Mouse (Mus musculus): ENCODE measurements around the gene Nudt2. TPM values are rescaled to one million over a fixed set of nuclear protein-coding genes. Genes with fewer than 3 reads are reported as not detected.

Gene Nudt2
- polyA plus RNA-seq, 1 experiment: 4.3 TPM

DNA sequence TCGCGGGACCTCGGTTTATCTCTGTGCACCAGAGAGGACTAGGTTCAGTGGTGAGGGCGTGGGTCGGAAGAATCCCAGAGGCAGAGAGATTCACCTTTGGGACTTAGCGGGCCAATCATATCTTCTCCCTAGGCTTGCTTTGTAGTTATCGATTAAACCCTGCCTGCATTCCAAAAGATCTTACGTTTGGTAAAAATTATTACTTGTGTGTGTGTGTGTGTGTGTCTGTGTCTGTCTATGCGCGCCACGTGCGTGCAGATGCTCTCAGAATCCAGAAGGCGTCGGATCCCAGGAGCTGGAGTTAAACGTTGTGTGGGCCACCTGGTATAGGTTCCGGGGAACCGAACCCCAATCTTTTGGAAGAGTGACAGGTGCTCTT lies 325 bp downstream of the Nudt2 start:
- Histone ChIP-seq H3K36me3 (ENCODE audit: control insufficient read depth, insufficient read depth, low read length) (no peaks in the 10 kb centered on the region), H3K27ac (ENCODE audit: insufficient read depth, low read length) (peak overlapping the region; percentile 55; the same call in 1 of the 2 replicates), H3K4me1 (ENCODE audit: control insufficient read depth, insufficient read depth, insufficient read length) (peaks cover 6% of the 10 kb centered on the region; the same call in 1 of the 2 replicates), H3K27me3 (ENCODE audit: control insufficient read depth, insufficient read depth, low read length) (no peaks in the 10 kb centered on the region), H3K4me3 (ENCODE audit: extremely low read depth, insufficient read depth, insufficient read length) (peak overlapping the region; percentile 86)
- WGBS: 15% methylated on average over 17 of the region's 17 CpGs
- DNase-seq (ENCODE audit: low read depth in 1 of 2, low spot score in 2 of 2): no peak
- TF ChIP-seq CTCF (IDR thresholded peaks at IDR 0.05; ENCODE audit: extremely low read depth, insufficient read depth, insufficient read length, insufficient replicate concordance) (no peak), POLR2A (IDR thresholded peaks at IDR 0.05; ENCODE audit: low read depth, low read length) (no peak)

DNA sequence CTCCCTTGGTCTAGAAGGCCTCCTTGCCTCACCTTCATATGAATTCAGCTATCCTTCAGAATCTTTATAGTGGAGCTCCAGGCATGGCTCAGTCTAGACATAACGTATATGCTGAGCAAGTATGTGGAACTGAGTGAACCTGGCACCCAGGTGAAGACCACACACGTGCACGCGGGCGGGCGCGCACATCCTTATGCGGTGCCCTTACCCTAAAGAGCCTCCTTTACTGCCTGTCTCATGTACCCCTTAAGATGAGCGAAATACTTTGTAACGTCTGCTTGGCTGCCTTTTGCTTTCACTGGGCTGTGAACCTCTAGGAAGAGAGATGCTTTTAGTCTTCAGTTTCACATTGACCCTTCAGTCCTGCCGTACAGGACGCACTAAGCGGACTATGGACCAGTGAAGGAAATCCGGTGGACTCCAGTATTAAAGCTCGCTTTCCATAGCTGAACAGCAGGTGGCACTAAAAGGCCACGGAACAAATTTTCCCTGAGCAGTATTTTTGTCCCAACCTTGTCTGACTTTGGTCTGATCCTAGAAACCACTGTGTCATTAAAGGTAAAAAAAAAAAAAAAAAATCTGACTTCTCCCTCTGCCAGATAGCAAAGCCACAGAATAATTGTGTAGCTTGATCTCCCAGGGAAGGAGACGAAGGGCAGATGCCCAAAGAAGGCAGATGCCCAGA lies 3.6 kb downstream of the Nudt2 start:
- peaks cover 6% of the 10 kb centered on the region; the same call in 1 of the 2 replicates for H3K4me1 ChIP-seq (ENCODE audit: control insufficient read depth, insufficient read depth, insufficient read length)
- H3K36me3 ChIP-seq (ENCODE audit: control insufficient read depth, insufficient read depth, low read length): no peaks in the 10 kb centered on the region
- peak in 1 of 2 experiments; percentile 27 for DNase-seq (ENCODE audit: low read depth in 1 of 2, low spot score in 2 of 2)
- H3K27ac ChIP-seq (ENCODE audit: insufficient read depth, low read length): no peak overlapping the region
- H3K4me3 ChIP-seq (ENCODE audit: extremely low read depth, insufficient read depth, insufficient read length): no peak overlapping the region
- no peak for TF ChIP-seq POLR2A (IDR thresholded peaks at IDR 0.05; ENCODE audit: low read depth, low read length)
- TF ChIP-seq CTCF (IDR thresholded peaks at IDR 0.05; ENCODE audit: extremely low read depth, insufficient read depth, insufficient read length, insufficient replicate concordance): peak; percentile 18; the same call in 1 of the 2 replicates
- 50% methylated on average over 17 of the region's 17 CpGs for WGBS
- H3K27me3 ChIP-seq (ENCODE audit: control insufficient read depth, insufficient read depth, low read length): no peaks in the 10 kb centered on the region

DNA sequence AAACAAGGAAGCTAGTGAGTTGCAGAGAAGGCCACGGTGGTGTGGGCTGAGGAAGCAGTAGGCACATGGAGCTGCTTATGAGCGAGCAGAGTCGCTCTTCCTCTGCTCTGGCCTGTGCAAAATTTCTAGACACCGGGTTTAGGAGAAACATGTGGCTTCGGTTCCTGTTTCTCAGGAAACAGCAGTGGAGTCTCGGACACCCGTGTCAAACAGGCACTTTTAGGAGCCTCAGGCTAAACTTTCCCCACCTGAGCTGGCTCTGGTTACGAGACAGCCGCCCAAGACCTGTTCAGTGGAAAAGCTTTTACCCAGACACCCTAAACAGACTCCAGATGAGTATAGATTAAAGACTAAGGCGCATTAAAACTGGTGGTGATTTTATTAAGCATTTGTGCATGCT lies 4.2 kb downstream of the Nudt2 start:
- Histone ChIP-seq H3K36me3 (ENCODE audit: control insufficient read depth, insufficient read depth, low read length) (no peaks in the 10 kb centered on the region), H3K27me3 (ENCODE audit: control insufficient read depth, insufficient read depth, low read length) (no peaks in the 10 kb centered on the region), H3K4me3 (ENCODE audit: extremely low read depth, insufficient read depth, insufficient read length) (no peak overlapping the region), H3K4me1 (ENCODE audit: control insufficient read depth, insufficient read depth, insufficient read length) (peaks cover 4% of the 10 kb centered on the region; the same call in 1 of the 2 replicates), H3K27ac (ENCODE audit: insufficient read depth, low read length) (no peak overlapping the region)
- no peak for DNase-seq (ENCODE audit: low read depth in 1 of 2, low spot score in 2 of 2)
- 52% methylated on average over 10 of the region's 10 CpGs for WGBS
- no peak for TF ChIP-seq POLR2A (IDR thresholded peaks at IDR 0.05; ENCODE audit: low read depth, low read length)
- TF ChIP-seq CTCF (IDR thresholded peaks at IDR 0.05; ENCODE audit: extremely low read depth, insufficient read depth, insufficient read length, insufficient replicate concordance): no peak

DNA sequence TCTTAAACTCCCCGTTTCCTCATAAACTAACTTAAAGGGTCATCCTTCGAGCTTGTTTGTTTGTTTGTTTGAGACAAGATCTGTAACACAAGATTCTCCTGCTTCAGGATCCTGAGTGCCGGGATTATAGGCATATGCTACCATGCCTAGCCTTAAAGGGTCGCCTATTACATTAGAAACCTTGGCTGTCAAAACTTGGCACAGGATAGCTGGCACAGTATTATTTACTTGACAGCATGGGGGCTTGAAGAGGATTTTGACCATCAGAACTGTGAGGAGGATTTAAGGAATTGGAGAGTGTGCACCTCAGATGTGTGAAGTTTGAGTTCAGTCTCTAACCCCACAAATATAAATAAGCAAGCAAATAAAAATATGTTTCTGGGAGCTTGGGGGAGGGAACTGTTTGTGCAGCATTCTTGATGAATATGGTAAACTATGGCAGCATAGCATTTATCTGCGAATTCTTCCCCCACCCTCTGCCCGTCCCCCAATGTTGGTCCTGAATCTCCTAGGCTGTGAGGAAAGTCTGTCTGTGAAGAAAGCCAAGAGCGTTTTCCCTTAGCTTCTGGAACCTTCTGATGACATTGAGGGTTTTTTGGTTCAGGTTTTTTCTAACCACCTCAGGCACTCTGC lies 5.2 kb downstream of the Nudt2 start:
- DNase-seq (ENCODE audit: low read depth in 1 of 2, low spot score in 2 of 2): no peak
- no peaks in the 10 kb centered on the region for H3K36me3 ChIP-seq (ENCODE audit: control insufficient read depth, insufficient read depth, low read length)
- H3K27ac ChIP-seq (ENCODE audit: insufficient read depth, low read length): no peak overlapping the region
- TF ChIP-seq POLR2A (IDR thresholded peaks at IDR 0.05; ENCODE audit: low read depth, low read length) (no peak), CTCF (IDR thresholded peaks at IDR 0.05; ENCODE audit: extremely low read depth, insufficient read depth, insufficient read length, insufficient replicate concordance) (no peak)
- peaks cover 4% of the 10 kb centered on the region; the same call in 1 of the 2 replicates for H3K4me1 ChIP-seq (ENCODE audit: control insufficient read depth, insufficient read depth, insufficient read length)
- H3K27me3 ChIP-seq (ENCODE audit: control insufficient read depth, insufficient read depth, low read length): no peaks in the 10 kb centered on the region
- H3K4me3 ChIP-seq (ENCODE audit: extremely low read depth, insufficient read depth, insufficient read length): no peak overlapping the region
- WGBS: 85% methylated on average over 7 of the region's 7 CpGs

DNA sequence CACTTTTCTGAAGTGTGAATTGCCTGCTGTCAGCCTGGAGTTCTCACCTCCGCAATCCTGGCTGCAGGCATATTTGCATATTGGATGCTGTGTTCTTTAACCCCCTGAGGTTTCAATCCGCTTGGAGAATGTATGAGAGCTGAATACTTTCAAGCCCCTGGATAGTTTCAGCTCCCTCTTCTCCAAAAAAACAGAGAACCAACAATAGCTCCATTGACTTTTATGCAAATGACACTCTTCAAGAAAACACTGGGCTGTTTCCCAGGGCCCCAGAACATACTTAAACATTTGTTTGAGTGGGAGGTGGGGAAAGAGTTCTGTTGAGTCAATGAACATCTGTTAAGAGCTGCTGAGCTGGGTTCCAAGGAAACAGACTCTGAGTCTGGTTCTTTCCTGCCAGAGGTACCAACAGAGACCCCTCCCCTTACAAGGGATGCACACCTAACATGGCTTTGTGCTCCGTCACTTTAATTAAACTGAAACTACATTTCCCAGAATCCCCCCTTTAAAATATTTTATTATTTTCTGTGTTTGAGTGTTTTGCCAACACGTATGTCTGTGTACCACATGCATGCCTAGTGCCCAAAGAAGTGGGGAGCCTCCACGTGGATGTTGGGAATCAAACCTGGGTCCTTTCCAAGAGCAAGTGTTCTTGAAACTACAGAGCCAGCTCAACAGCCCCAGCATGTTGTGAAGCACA lies 5.9 kb downstream of the Nudt2 start:
- H3K36me3 ChIP-seq (ENCODE audit: control insufficient read depth, insufficient read depth, low read length): no peaks in the 10 kb centered on the region
- H3K27ac ChIP-seq (ENCODE audit: insufficient read depth, low read length): no peak overlapping the region
- no peaks in the 10 kb centered on the region; the same call in 1 of the 2 replicates for H3K4me1 ChIP-seq (ENCODE audit: control insufficient read depth, insufficient read depth, insufficient read length)
- no peak overlapping the region for H3K4me3 ChIP-seq (ENCODE audit: extremely low read depth, insufficient read depth, insufficient read length)
- H3K27me3 ChIP-seq (ENCODE audit: control insufficient read depth, insufficient read depth, low read length): no peaks in the 10 kb centered on the region
- 85% methylated on average over 5 of the region's 5 CpGs for WGBS
- DNase-seq (ENCODE audit: low read depth in 1 of 2, low spot score in 2 of 2): no peak
- no peak for TF ChIP-seq CTCF (IDR thresholded peaks at IDR 0.05; ENCODE audit: extremely low read depth, insufficient read depth, insufficient read length, insufficient replicate concordance)
- no peak for TF ChIP-seq POLR2A (IDR thresholded peaks at IDR 0.05; ENCODE audit: low read depth, low read length)

DNA sequence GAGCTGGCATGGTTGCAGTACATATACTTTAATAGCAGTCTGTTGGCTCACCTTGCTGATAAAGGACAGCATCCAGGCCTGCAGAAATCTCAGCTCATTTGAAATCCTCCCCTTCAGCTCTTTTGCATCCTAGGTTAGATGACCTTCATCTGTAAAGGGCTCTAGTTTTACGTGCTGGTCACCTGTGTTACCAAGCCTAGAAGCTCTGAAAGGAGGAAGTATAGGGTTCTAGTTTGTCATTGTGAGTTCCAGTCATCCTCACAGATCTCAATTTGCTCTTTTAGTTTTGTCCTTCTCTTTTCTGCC lies 6.4 kb downstream of the Nudt2 start:
- no peak for DNase-seq (ENCODE audit: low read depth in 1 of 2, low spot score in 2 of 2)
- Histone ChIP-seq H3K4me3 (ENCODE audit: extremely low read depth, insufficient read depth, insufficient read length) (no peak overlapping the region), H3K4me1 (ENCODE audit: control insufficient read depth, insufficient read depth, insufficient read length) (no peaks in the 10 kb centered on the region; the same call in 1 of the 2 replicates), H3K27me3 (ENCODE audit: control insufficient read depth, insufficient read depth, low read length) (no peaks in the 10 kb centered on the region), H3K27ac (ENCODE audit: insufficient read depth, low read length) (no peak overlapping the region), H3K36me3 (ENCODE audit: control insufficient read depth, insufficient read depth, low read length) (no peaks in the 10 kb centered on the region)
- 82% methylated on average over 1 of the region's 1 CpGs for WGBS
- TF ChIP-seq POLR2A (IDR thresholded peaks at IDR 0.05; ENCODE audit: low read depth, low read length) (no peak), CTCF (IDR thresholded peaks at IDR 0.05; ENCODE audit: extremely low read depth, insufficient read depth, insufficient read length, insufficient replicate concordance) (no peak)

Data from spleen, adult 2 months (tissue).